Mouse (Mus musculus) small intestine, adult 2 months (tissue): ENCODE results near the gene Ccdc57.

Experiments
- CTCF ChIP-seq: fragments of 200-500 bp; IDR thresholded peaks from 2 replicates; pipeline ENCODE4 v1.5.1; 2012; ENCODE audit warnings: low read depth, mild to moderate bottlenecking, control low read depth, inconsistent platforms, low read length, moderate library complexity, mixed read lengths; ENCODE audit not compliant: insufficient replicate concordance, insufficient read length; ENCODE audit errors: extremely low read depth
- POLR2A ChIP-seq: fragments of 200-500 bp; IDR thresholded peaks from 2 replicates; pipeline ENCODE4 v1.6.1; 2012; ENCODE audit warnings: low read depth, mild to moderate bottlenecking, control low read depth, inconsistent platforms, low read length, moderate library complexity

DNA sequence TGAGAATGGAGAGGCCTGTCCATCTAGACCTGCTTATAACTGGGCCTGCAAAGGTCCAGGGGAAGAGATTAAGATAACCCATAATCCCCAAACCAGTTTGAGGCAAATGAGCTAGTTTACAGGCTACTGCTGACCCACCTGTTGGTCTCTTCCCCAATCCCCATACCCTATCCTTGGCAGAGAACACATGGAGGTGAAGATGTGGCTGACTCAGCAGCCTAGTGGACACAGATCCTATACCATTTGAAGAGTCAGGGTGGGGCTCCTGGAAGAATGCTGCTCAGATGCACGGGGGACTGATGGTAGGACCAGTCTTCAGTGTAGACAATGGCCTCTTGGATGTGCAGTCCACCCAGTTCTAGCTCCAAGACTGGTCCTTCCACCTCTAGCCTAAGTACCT lies 27.6 kb upstream of the Ccdc57 start:
- TF ChIP-seq CTCF (no peak), POLR2A (no peak)
